Mouse (Mus musculus) hindlimb bud, embryonic 11.5 days (tissue): ENCODE results near the gene Igsf11.

Experiments
- DNase-seq: peaks from one replicate; pipeline ENCODE4 v3.0.0-alpha.2; 2012; ENCODE audit warnings: low read depth, low spot score; ENCODE audit errors: extremely low spot score

Igsf11 gene

GRCm38 (mm10) chr16:38892371-38892770 lies at the start of gene Igsf11:
TSS of gene Igsf11 (plus strand) at chr16:38892671.
- DNase-seq = no peak

GRCm38 (mm10) chr16:38858120-38858749 lies 34.2 kb upstream of the Igsf11 start:
- DNase-seq = peak; percentile 26

GRCm38 (mm10) chr16:38860548-38860947 lies 31.9 kb upstream of the Igsf11 start:
- no peak for DNase-seq

- no peak for DNase-seq
Measured at GRCm38 (mm10) chr16:38864358-38864757, 28.1 kb upstream of the Igsf11 start.

- DNase-seq = no peak
Measured at GRCm38 (mm10) chr16:38873231-38873630, 19.2 kb upstream of the Igsf11 start.

GRCm38 (mm10) chr16:38874481-38874880 lies 18.0 kb upstream of the Igsf11 start:
- no peak for DNase-seq

- DNase-seq = no peak
Measured at GRCm38 (mm10) chr16:38898816-38899425, 6.5 kb downstream of the Igsf11 start.

GRCm38 (mm10) chr16:38900024-38900423 lies 7.6 kb downstream of the Igsf11 start:
- no peak for DNase-seq

- DNase-seq = peak; percentile 35
Measured at GRCm38 (mm10) chr16:38902111-38902778, 9.8 kb downstream of the Igsf11 start.

GRCm38 (mm10) chr16:38903020-38903419 lies 10.5 kb downstream of the Igsf11 start:
- no peak for DNase-seq

- no peak for DNase-seq
Measured at GRCm38 (mm10) chr16:38904202-38904601, 11.7 kb downstream of the Igsf11 start.

- no peak for DNase-seq
Measured at GRCm38 (mm10) chr16:38905911-38906310, 13.4 kb downstream of the Igsf11 start.

- no peak for DNase-seq
Measured at GRCm38 (mm10) chr16:38908304-38908703, 15.8 kb downstream of the Igsf11 start.

GRCm38 (mm10) chr16:38909506-38909905 lies 17.0 kb downstream of the Igsf11 start:
- DNase-seq = no peak

- DNase-seq = no peak
Measured at GRCm38 (mm10) chr16:38910088-38910487, 17.6 kb downstream of the Igsf11 start.

GRCm38 (mm10) chr16:38915451-38915850 lies 23.0 kb downstream of the Igsf11 start:
- no peak for DNase-seq

GRCm38 (mm10) chr16:38916053-38916786 lies 23.7 kb downstream of the Igsf11 start:
- no peak for DNase-seq

GRCm38 (mm10) chr16:38916885-38917284 lies 24.4 kb downstream of the Igsf11 start:
- DNase-seq = no peak

- DNase-seq = no peak
Measured at GRCm38 (mm10) chr16:38918121-38918520, 25.6 kb downstream of the Igsf11 start.

GRCm38 (mm10) chr16:38920488-38920887 lies 28.0 kb downstream of the Igsf11 start:
- DNase-seq = no peak

GRCm38 (mm10) chr16:38924940-38925339 lies 32.5 kb downstream of the Igsf11 start:
- DNase-seq = no peak

- no peak for DNase-seq
Measured at GRCm38 (mm10) chr16:38928760-38929159, 36.3 kb downstream of the Igsf11 start.
